Mouse (Mus musculus): ENCODE results near the gene Dusp2. TPM values are rescaled to one million over a fixed set of nuclear protein-coding genes. Genes with fewer than 3 reads are reported as not detected.

Gene Dusp2
- polyA plus RNA-seq, 1 experiment from 2014 or later: 7.2 TPM

DNA sequence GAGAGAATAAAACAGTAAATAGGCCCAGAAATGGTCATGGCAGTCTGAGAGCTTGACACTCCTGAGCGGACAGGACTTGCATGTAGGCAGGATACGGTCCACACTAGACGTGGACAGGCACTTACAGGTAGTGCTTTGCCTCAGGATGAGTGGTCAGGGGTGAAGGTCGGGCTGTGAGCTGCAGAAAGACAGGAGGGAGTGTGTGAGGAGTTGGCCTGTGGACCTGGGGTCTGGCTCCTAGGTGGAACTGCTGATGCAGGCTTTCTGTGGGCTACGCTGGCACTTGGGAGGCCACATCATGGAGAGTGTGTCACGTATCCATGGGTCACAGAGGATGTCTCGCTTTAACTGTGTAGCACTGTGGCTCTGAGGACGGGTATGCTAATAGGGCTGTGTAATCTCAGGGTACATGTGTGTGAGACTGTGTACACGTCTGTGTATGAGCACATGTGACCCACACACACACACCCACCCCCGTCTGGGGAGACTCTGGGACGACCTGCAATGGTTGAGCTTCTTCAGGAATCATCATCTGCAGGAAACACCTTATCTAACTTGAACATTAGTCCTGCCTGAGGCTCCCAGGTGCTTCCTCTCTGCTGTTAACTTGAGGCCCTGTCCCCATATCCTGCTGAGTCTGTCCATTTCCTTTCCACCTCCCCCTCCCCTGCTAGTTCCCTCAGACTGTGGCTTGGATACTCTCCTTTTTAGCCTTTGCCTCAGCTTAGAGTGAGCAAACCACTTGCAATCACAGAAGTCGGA lies 7.7 kb upstream of the Dusp2 start:
- H3K4me3 ChIP-seq: no peak overlapping the region
- H3K9ac ChIP-seq: no peak overlapping the region
- no peaks in the 10 kb centered on the region for H3K9me3 ChIP-seq
- H3K36me3 ChIP-seq: no peaks in the 10 kb centered on the region
- H3K4me2 ChIP-seq: no peak overlapping the region
- no peak for ATAC-seq (ENCODE audit: low FRiP score)
- WGBS: 77% methylated on average over 12 of the region's 12 CpGs
- H3K4me1 ChIP-seq (replicated peaks): no peaks in the 10 kb centered on the region
- 0 out of 2 replicates have a peak, but pooled peaks cover 12% of the 10 kb centered on the region for H3K27me3 ChIP-seq
- no peak overlapping the region for H3K27ac ChIP-seq

GRCm38 (mm10) chr2:127332807-127333570 lies 3.0 kb upstream of the Dusp2 start:
- Histone ChIP-seq H3K4me3 (no peak overlapping the region), H3K4me1 (replicated peaks) (peaks cover 13% of the 10 kb centered on the region), H3K27me3 (peaks cover 55% of the 10 kb centered on the region), H3K4me2 (no peak overlapping the region), H3K9me3 (no peaks in the 10 kb centered on the region), H3K9ac (no peak overlapping the region), H3K27ac (no peak overlapping the region), H3K36me3 (no peaks in the 10 kb centered on the region)
- WGBS: 87% methylated on average over 14 of the region's 14 CpGs
- no peak for ATAC-seq (ENCODE audit: low FRiP score)

DNA sequence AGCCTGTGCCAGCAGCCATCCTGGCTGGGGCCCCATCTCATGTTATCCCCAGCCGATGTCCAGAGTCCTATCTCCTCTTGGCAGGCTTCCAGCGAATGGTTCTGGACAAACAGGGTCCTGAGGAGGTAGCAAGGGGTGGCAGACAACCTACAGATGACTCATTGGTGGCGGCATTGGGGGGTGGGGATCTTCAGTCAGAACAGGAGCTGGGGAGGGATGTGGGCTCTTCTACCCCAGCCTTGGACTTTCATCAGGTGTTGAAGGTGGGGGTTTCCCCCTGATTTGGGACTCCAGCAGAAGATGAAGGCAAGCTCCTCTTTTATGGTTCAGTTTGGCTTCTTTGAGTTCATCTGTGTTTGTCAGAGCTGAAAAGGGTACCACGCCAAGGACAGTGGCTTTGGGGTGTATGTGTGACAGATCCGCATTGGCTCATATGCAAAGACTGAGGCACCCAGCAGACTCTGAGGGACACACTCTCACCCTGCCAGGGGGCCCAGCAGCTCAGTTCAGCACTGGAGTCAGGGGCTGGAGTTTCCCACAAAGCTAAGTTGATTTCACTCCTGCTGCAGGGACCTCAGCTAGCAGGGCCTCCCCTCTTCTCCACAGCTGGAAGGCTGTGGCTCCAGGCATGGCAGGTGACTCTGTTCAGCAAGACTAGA lies 1.9 kb upstream of the Dusp2 start:
- 72% methylated on average over 5 of the region's 5 CpGs for WGBS

GRCm38 (mm10) chr2:127335078-127335541 lies 849 bp upstream of the Dusp2 start:
- H3K9ac ChIP-seq: no peak overlapping the region
- 47% methylated on average over 11 of the region's 11 CpGs for WGBS
- H3K27me3 ChIP-seq: peaks cover 73% of the 10 kb centered on the region
- no peaks in the 10 kb centered on the region for H3K36me3 ChIP-seq
- peaks cover 13% of the 10 kb centered on the region for H3K4me1 ChIP-seq (replicated peaks)
- ATAC-seq (ENCODE audit: low FRiP score): no peak
- no peak overlapping the region for H3K4me2 ChIP-seq
- H3K27ac ChIP-seq: no peak overlapping the region
- no peaks in the 10 kb centered on the region for H3K9me3 ChIP-seq
- no peak overlapping the region for H3K4me3 ChIP-seq

More for the DNA sequence above, 1.9 kb upstream of the Dusp2 start:
- Histone ChIP-seq H3K36me3 (no peaks in the 10 kb centered on the region), H3K4me3 (no peak overlapping the region), H3K9ac (no peak overlapping the region), H3K4me2 (no peak overlapping the region), H3K4me1 (replicated peaks) (peaks cover 13% of the 10 kb centered on the region), H3K27ac (no peak overlapping the region), H3K27me3 (peaks cover 66% of the 10 kb centered on the region), H3K9me3 (no peaks in the 10 kb centered on the region)
- ATAC-seq (ENCODE audit: low FRiP score): no peak

- H3K27ac ChIP-seq: no peak overlapping the region
- H3K36me3 ChIP-seq: no peaks in the 10 kb centered on the region
- no peak for ATAC-seq (ENCODE audit: low FRiP score)
- H3K4me2 ChIP-seq: peak overlapping the region; percentile 86
- H3K9ac ChIP-seq: peak overlapping the region; percentile 73
- H3K4me1 ChIP-seq (replicated peaks): peaks cover 13% of the 10 kb centered on the region
- 8% methylated on average over 33 of the region's 33 CpGs for WGBS
- peaks cover 73% of the 10 kb centered on the region for H3K27me3 ChIP-seq
- H3K4me3 ChIP-seq: peak overlapping the region; percentile 57
- no peaks in the 10 kb centered on the region for H3K9me3 ChIP-seq
Observed at GRCm38 (mm10) chr2:127336497-127336832, 506 bp downstream of the Dusp2 start.

- no peak overlapping the region for H3K27ac ChIP-seq
- no peak for ATAC-seq (ENCODE audit: low FRiP score)
- peak overlapping the region; percentile 73; the same call in 1 of the 2 replicates for H3K9ac ChIP-seq
- peak overlapping the region; percentile 57 for H3K4me3 ChIP-seq
- peaks cover 13% of the 10 kb centered on the region for H3K4me1 ChIP-seq (replicated peaks)
- no peaks in the 10 kb centered on the region for H3K36me3 ChIP-seq
- WGBS: 47% methylated on average over 5 of the region's 5 CpGs
- peaks cover 73% of the 10 kb centered on the region for H3K27me3 ChIP-seq
- no peaks in the 10 kb centered on the region for H3K9me3 ChIP-seq
- H3K4me2 ChIP-seq: peak overlapping the region; percentile 86
Observed at GRCm38 (mm10) chr2:127336885-127337284, 926 bp downstream of the Dusp2 start.

DNA sequence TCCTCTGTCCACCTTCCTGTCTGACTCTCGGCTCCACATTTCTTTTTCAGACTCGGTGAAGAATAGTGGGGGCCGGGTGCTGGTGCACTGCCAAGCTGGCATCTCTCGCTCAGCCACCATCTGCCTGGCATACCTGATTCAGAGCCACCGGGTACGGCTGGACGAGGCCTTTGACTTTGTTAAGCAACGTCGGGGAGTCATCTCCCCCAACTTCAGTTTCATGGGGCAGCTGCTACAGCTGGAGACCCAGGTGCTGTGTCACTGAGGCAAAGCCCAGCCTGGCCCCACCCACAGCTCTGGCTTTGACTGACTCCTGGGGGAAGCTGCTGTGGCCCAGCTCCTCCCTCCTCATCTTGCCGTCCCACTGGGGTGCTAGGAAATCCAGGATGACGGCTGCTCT lies 1.6 kb downstream of the Dusp2 start:
- H3K4me3 ChIP-seq: peak overlapping the region; percentile 57
- 66% methylated on average over 11 of the region's 11 CpGs for WGBS
- peaks cover 13% of the 10 kb centered on the region for H3K4me1 ChIP-seq (replicated peaks)
- H3K9me3 ChIP-seq: no peaks in the 10 kb centered on the region
- H3K4me2 ChIP-seq: peak overlapping the region; percentile 86
- no peaks in the 10 kb centered on the region for H3K36me3 ChIP-seq
- H3K9ac ChIP-seq: no peak overlapping the region
- peaks cover 72% of the 10 kb centered on the region for H3K27me3 ChIP-seq
- no peak overlapping the region for H3K27ac ChIP-seq
- ATAC-seq (ENCODE audit: low FRiP score): no peak

DNA sequence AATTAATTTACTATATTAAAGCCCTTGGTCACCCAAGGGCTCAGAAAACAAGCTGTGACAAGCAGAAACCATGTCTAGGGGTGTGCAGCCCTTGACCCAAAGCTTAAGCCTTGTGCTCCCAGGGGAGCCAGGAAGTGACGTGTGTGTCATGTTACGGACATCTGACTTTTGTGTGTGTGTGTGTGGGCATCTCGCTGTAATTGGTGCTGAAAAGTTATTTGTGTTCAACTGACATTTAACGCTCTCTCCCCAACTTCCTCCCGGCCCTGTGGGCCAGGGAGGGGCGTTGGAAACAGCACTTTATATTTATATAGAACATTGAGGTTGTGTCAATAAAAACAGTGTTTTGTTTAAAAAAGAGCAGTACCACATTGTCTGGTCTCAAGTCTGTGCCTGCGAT lies 2.1 kb downstream of the Dusp2 start:
- Histone ChIP-seq H3K4me1 (replicated peaks) (peaks cover 13% of the 10 kb centered on the region), H3K4me3 (no peak overlapping the region), H3K9me3 (no peaks in the 10 kb centered on the region), H3K27ac (no peak overlapping the region), H3K36me3 (no peaks in the 10 kb centered on the region), H3K4me2 (peak overlapping the region; percentile 86; the same call in 1 of the 2 replicates), H3K27me3 (peaks cover 74% of the 10 kb centered on the region), H3K9ac (no peak overlapping the region)
- ATAC-seq (ENCODE audit: low FRiP score): no peak
- WGBS: 72% methylated on average over 7 of the region's 7 CpGs

- Histone ChIP-seq H3K4me3 (no peak within 1 kb of the TSS), H3K27me3 (peaks cover 72% of the 10 kb centered on the region), H3K9ac (no peak within 1 kb of the TSS), H3K9me3 (no peaks in the 10 kb centered on the region), H3K36me3 (no peaks in the 10 kb centered on the region), H3K4me2 (peak within 1 kb of the TSS; percentile 86), H3K27ac (no peak within 1 kb of the TSS), H3K4me1 (replicated peaks) (peaks cover 13% of the 10 kb centered on the region)
- no peak for ATAC-seq (ENCODE audit: low FRiP score)
- 88% methylated on average over 4 of the region's 4 CpGs for WGBS
Observed at GRCm38 (mm10) chr2:127338416-127338815, 2.5 kb downstream of the Dusp2 start, which contains the start of gene Astl. TSS of gene Astl (plus strand) at chr2:127338639.

- Histone ChIP-seq H3K4me3 (no peak overlapping the region), H3K4me1 (replicated peaks) (peaks cover 13% of the 10 kb centered on the region), H3K27me3 (peaks cover 76% of the 10 kb centered on the region), H3K36me3 (no peaks in the 10 kb centered on the region), H3K4me2 (no peak overlapping the region), H3K9me3 (no peaks in the 10 kb centered on the region), H3K9ac (no peak overlapping the region), H3K27ac (no peak overlapping the region)
- WGBS: 68% methylated on average over 4 of the region's 4 CpGs
- ATAC-seq (ENCODE audit: low FRiP score): no peak
Observed at GRCm38 (mm10) chr2:127338833-127339232, 2.9 kb downstream of the Dusp2 start.

GRCm38 (mm10) chr2:127339262-127339661 lies 3.3 kb downstream of the Dusp2 start:
- Histone ChIP-seq H3K4me3 (no peak overlapping the region), H3K9me3 (no peaks in the 10 kb centered on the region), H3K9ac (no peak overlapping the region), H3K36me3 (no peaks in the 10 kb centered on the region), H3K4me2 (no peak overlapping the region), H3K27me3 (peaks cover 72% of the 10 kb centered on the region), H3K27ac (no peak overlapping the region), H3K4me1 (replicated peaks) (peaks cover 13% of the 10 kb centered on the region)
- ATAC-seq (ENCODE audit: low FRiP score): no peak
- WGBS: 85% methylated on average over 6 of the region's 6 CpGs

- no peak overlapping the region for H3K4me2 ChIP-seq
- H3K4me3 ChIP-seq: no peak overlapping the region
- peaks cover 53% of the 10 kb centered on the region for H3K27me3 ChIP-seq
- H3K27ac ChIP-seq: no peak overlapping the region
- no peak for ATAC-seq (ENCODE audit: low FRiP score)
- no peaks in the 10 kb centered on the region for H3K9me3 ChIP-seq
- H3K4me1 ChIP-seq (replicated peaks): peaks cover 6% of the 10 kb centered on the region
- no peak overlapping the region for H3K9ac ChIP-seq
- H3K36me3 ChIP-seq: no peaks in the 10 kb centered on the region
- 25% methylated on average over 3 of the region's 3 CpGs for WGBS
Observed at GRCm38 (mm10) chr2:127341159-127341558, 5.2 kb downstream of the Dusp2 start.

All from hindbrain, embryonic 13.5 days (tissue).